Mouse (Mus musculus) heart, postnatal 0 days (tissue): ENCODE measurements at regions not wholly inside any gene's neighbourhood (a gene's known extent, or its start where the extent isn't known, plus 50 kb on each side); places are given as distances from the start of the nearest gene placed in this dataset.

ENCODE experiments used
- ATAC-seq: fragments of 200-750 bp; cut with Nextera tagmentation; 2 replicates; pipeline ENCODE4 v1.8.0; 2017; ENCODE audit warnings: low read depth, moderate number of reproducible peaks, moderate library complexity; ENCODE audit not compliant: insufficient read depth
- DNase-seq: peaks from one replicate; pipeline ENCODE4 v3.0.0-alpha.2; 2016; ENCODE audit warnings: low spot score
- H3K27ac ChIP-seq: fragments of 300-500 bp; sonication (generic); 2 replicates; pipeline ENCODE4 v1.5.1; 2014; ENCODE audit warnings: low read depth, mild to moderate bottlenecking
- H3K27me3 ChIP-seq: fragments of 300-500 bp; sonication (generic); 2 replicates; pipeline ENCODE4 v1.6.1; 2014; ENCODE audit warnings: low read length, mixed read lengths; ENCODE audit not compliant: control insufficient read depth, insufficient read depth
- H3K36me3 ChIP-seq: fragments of 300-500 bp; sonication (generic); replicated peaks from 2 replicates; pipeline ENCODE4 v1.6.1; 2014; ENCODE audit warnings: low read length, mixed read lengths; ENCODE audit not compliant: control insufficient read depth, insufficient read depth
- H3K4me1 ChIP-seq: fragments of 300-500 bp; sonication (generic); 2 replicates; pipeline ENCODE4 v1.6.1; 2014; ENCODE audit warnings: antibody characterized with exemption; ENCODE audit not compliant: control insufficient read depth, insufficient read depth
- H3K4me2 ChIP-seq: fragments of 300-500 bp; sonication (generic); 2 replicates; pipeline ENCODE4 v1.6.1; 2014; ENCODE audit warnings: low read depth, mild to moderate bottlenecking, low read length, moderate library complexity
- H3K4me3 ChIP-seq: fragments of 300-500 bp; sonication (generic); 2 replicates; pipeline ENCODE4 v1.5.1; 2014; ENCODE audit warnings: low read depth, low read length
- H3K9ac ChIP-seq: fragments of 300-500 bp; sonication (generic); replicated peaks from 2 replicates; pipeline ENCODE4 v1.6.1; 2014; ENCODE audit warnings: low read depth, low read length, mixed read lengths
- H3K9me3 ChIP-seq: fragments of 300-500 bp; sonication (generic); replicated peaks from 2 replicates; pipeline ENCODE4 v1.6.1; 2016; ENCODE audit warnings: low read length; ENCODE audit not compliant: control insufficient read depth
- CTCF ChIP-seq: IDR thresholded peaks from 2 replicates; pipeline ENCODE4 v1.5.1; 2016; ENCODE audit warnings: antibody characterized with exemption, control low read depth, low read depth
- EP300 ChIP-seq: IDR thresholded peaks from 2 replicates; pipeline ENCODE4 v1.6.1; 2016; ENCODE audit warnings: antibody characterized with exemption, low read depth
- WGBS: fragments of 180-500 bp; shearing (Covaris S2); extraction: QIAGEN DNeasy Blood & Tissue Kit; methylation state at CpG from one replicate; pipeline ENCODE4 v1.1.7; 2014; 5-methylcytosine and 5-hydroxymethylcytosine counted together

- Histone ChIP-seq H3K4me1 (no peaks in the 10 kb centered on the region), H3K4me3 (no peak overlapping the region), H3K27me3 (no peaks in the 10 kb centered on the region), H3K27ac (no peak overlapping the region), H3K4me2 (no peak overlapping the region), H3K9me3 (no peaks in the 10 kb centered on the region), H3K36me3 (no peaks in the 10 kb centered on the region), H3K9ac (no peak overlapping the region)
- ATAC-seq (no peak), DNase-seq (no peak)
- no peak for TF ChIP-seq EP300
- TF ChIP-seq CTCF: no peak
- 69% methylated on average over 5 of the region's 5 CpGs for WGBS
Measured at GRCm38 (mm10) chr11:110698342-110698741, 269.5 kb upstream of the Kcnj16 start.

GRCm38 (mm10) chr11:110700976-110701375 is 266.9 kb upstream of the Kcnj16 start:
- 70% methylated on average over 2 of the region's 2 CpGs for WGBS
- Histone ChIP-seq H3K4me2 (no peak overlapping the region), H3K4me3 (no peak overlapping the region), H3K4me1 (no peaks in the 10 kb centered on the region), H3K36me3 (no peaks in the 10 kb centered on the region), H3K9ac (no peak overlapping the region), H3K27me3 (no peaks in the 10 kb centered on the region), H3K9me3 (no peaks in the 10 kb centered on the region), H3K27ac (no peak overlapping the region)
- DNase-seq (no peak), ATAC-seq (no peak)
- no peak for TF ChIP-seq EP300
- no peak for TF ChIP-seq CTCF

- H3K27ac ChIP-seq: no peak overlapping the region
- 81% methylated on average over 5 of the region's 5 CpGs for WGBS
- no peak overlapping the region for H3K9ac ChIP-seq
- H3K4me3 ChIP-seq: no peak overlapping the region
- no peaks in the 10 kb centered on the region for H3K27me3 ChIP-seq
- no peaks in the 10 kb centered on the region for H3K36me3 ChIP-seq
- H3K4me2 ChIP-seq: no peak overlapping the region
- no peaks in the 10 kb centered on the region for H3K4me1 ChIP-seq
- no peak for DNase-seq
- no peaks in the 10 kb centered on the region for H3K9me3 ChIP-seq
- TF ChIP-seq EP300 (no peak), CTCF (no peak)
- no peak for ATAC-seq
Measured at GRCm38 (mm10) chr11:110702119-110702518, 265.7 kb upstream of the Kcnj16 start.

- Histone ChIP-seq H3K27ac (no peak overlapping the region), H3K27me3 (no peaks in the 10 kb centered on the region), H3K4me1 (no peaks in the 10 kb centered on the region), H3K9me3 (no peaks in the 10 kb centered on the region), H3K36me3 (no peaks in the 10 kb centered on the region), H3K4me3 (no peak overlapping the region), H3K9ac (no peak overlapping the region), H3K4me2 (no peak overlapping the region)
- ATAC-seq (no peak), DNase-seq (no peak)
- WGBS: 79% methylated on average over 2 of the region's 2 CpGs
- TF ChIP-seq EP300 (no peak), CTCF (no peak)
Measured at GRCm38 (mm10) chr11:110703511-110703910, 264.3 kb upstream of the Kcnj16 start.

GRCm38 (mm10) chr11:110707328-110707727 is 260.5 kb upstream of the Kcnj16 start:
- DNase-seq (no peak), ATAC-seq (no peak)
- H3K27ac ChIP-seq: no peak overlapping the region
- H3K36me3 ChIP-seq: no peaks in the 10 kb centered on the region
- TF ChIP-seq EP300 (no peak), CTCF (no peak)
- no peak overlapping the region for H3K9ac ChIP-seq
- no peaks in the 10 kb centered on the region for H3K4me1 ChIP-seq
- no peaks in the 10 kb centered on the region for H3K27me3 ChIP-seq
- H3K9me3 ChIP-seq: no peaks in the 10 kb centered on the region
- no peak overlapping the region for H3K4me3 ChIP-seq
- WGBS: 70% methylated on average over 4 of the region's 4 CpGs
- no peak overlapping the region for H3K4me2 ChIP-seq

- Histone ChIP-seq H3K4me2 (no peak overlapping the region), H3K36me3 (no peaks in the 10 kb centered on the region), H3K9me3 (no peaks in the 10 kb centered on the region), H3K27me3 (no peaks in the 10 kb centered on the region), H3K27ac (no peak overlapping the region), H3K4me3 (no peak overlapping the region), H3K4me1 (no peaks in the 10 kb centered on the region), H3K9ac (no peak overlapping the region)
- DNase-seq (no peak), ATAC-seq (no peak)
- TF ChIP-seq CTCF: no peak
- TF ChIP-seq EP300: no peak
- WGBS: 70% methylated on average over 2 of the region's 2 CpGs
Measured at GRCm38 (mm10) chr11:110715300-110715699, 252.5 kb upstream of the Kcnj16 start.
